Mouse (Mus musculus) liver, adult 2 months (tissue): ENCODE measurements around the gene Nfat5.

ENCODE experiments used
- CTCF ChIP-seq: fragments of 200-500 bp; IDR thresholded peaks from 2 replicates; pipeline ENCODE4 v1.5.1; 2011; ENCODE audit warnings: low read depth, low read length, control low read depth
- POLR2A ChIP-seq: fragments of 200-500 bp; IDR thresholded peaks from 2 replicates; pipeline ENCODE4 v1.6.1; 2011; ENCODE audit warnings: low read length, control low read depth; ENCODE audit not compliant: insufficient read depth; ENCODE audit errors: extremely low read depth

GRCm38 (mm10) chr8:107401866-107402265, 108.6 kb downstream of the Nfat5 start:
- no peak for TF ChIP-seq POLR2A
- TF ChIP-seq CTCF: no peak
